Mouse (Mus musculus) liver, embryonic 11.5 days (tissue): ENCODE results near the gene Ccdc63. TPM values are rescaled to one million over a fixed set of nuclear protein-coding genes. Genes with fewer than 3 reads are reported as not detected.
"Not testable (repeated sequence)": the region's sequence is repeated elsewhere in the genome, so short reads cannot be mapped to it uniquely, and the experiment has no call there.

Source experiments
- ATAC-seq: fragments of 200-750 bp; cut with Nextera tagmentation; replicated peaks from 2 replicates; pipeline ENCODE4 v1.8.0; 2017; ENCODE audit warnings: moderate number of reproducible peaks, mild to moderate bottlenecking, moderate TSS enrichment, moderate library complexity; ENCODE audit not compliant: low FRiP score
- DNase-seq: peaks from one replicate; pipeline ENCODE4 v3.0.0-alpha.2; 2017; ENCODE audit warnings: low spot score
- H3K27ac ChIP-seq: fragments of 300-500 bp; sonication (generic); 2 replicates; pipeline ENCODE4 v1.5.1; 2014; ENCODE audit warnings: mild to moderate bottlenecking, low read depth, low read length, control low read depth
- H3K27me3 ChIP-seq: fragments of 300-500 bp; sonication (generic); replicated peaks from 2 replicates; pipeline ENCODE4 v1.6.1; 2014; ENCODE audit warnings: low read length, mixed read lengths; ENCODE audit not compliant: control insufficient read depth, insufficient read depth
- H3K36me3 ChIP-seq: fragments of 300-500 bp; sonication (generic); 2 replicates; pipeline ENCODE4 v1.6.1; 2014; ENCODE audit warnings: mild to moderate bottlenecking, low read length, moderate library complexity, mixed read lengths; ENCODE audit not compliant: control insufficient read depth, insufficient read depth
- H3K4me1 ChIP-seq: fragments of 300-500 bp; sonication (generic); replicated peaks from 2 replicates; pipeline ENCODE4 v1.6.1; 2014; ENCODE audit warnings: low read length, mixed read lengths; ENCODE audit not compliant: control insufficient read depth, insufficient read depth
- H3K4me2 ChIP-seq: fragments of 300-500 bp; sonication (generic); 2 replicates; pipeline ENCODE4 v1.6.1; 2014; ENCODE audit warnings: mild to moderate bottlenecking, control low read depth, moderate library complexity
- H3K4me3 ChIP-seq: fragments of 300-500 bp; sonication (generic); 2 replicates; pipeline ENCODE4 v1.5.1; 2014; ENCODE audit warnings: low read depth, low read length, control low read depth
- H3K9ac ChIP-seq: fragments of 300-500 bp; sonication (generic); 2 replicates; pipeline ENCODE4 v1.6.1; 2014; ENCODE audit warnings: low read depth, low read length, control low read depth
- H3K9me3 ChIP-seq: fragments of 300-500 bp; sonication (generic); 2 replicates; pipeline ENCODE4 v1.6.1; 2016; ENCODE audit warnings: low read length, inconsistent platforms, mixed read lengths; ENCODE audit not compliant: control insufficient read depth
- WGBS: fragments of 180-500 bp; shearing (Covaris S2); extraction: QIAGEN DNeasy Blood & Tissue Kit; methylation state at CpG from one replicate; pipeline ENCODE4 v1.1.7; 2014; 5-methylcytosine and 5-hydroxymethylcytosine counted together
- polyA plus RNA-seq: library from polyadenylated mRNA; unstranded; fragments of >200 nt; fragmentation: Nextera tagmentation; extraction: Ambion mirVana; gene quantifications from 2 replicates; pipeline ENCODE4 v1.2.1, GENCODE M21; 2014

The Ccdc63 gene
- polyA plus RNA-seq, 1 experiment from 2014 or later, result 0.32 TPM

GRCm38 (mm10) chr5:122155613-122156012 lies 15.0 kb upstream of the Ccdc63 start:
- Histone ChIP-seq H3K4me1 (peaks cover 26% of the 10 kb centered on the region), H3K9me3 (no peaks in the 10 kb centered on the region), H3K9ac (no peak overlapping the region), H3K4me2 (no peak overlapping the region), H3K36me3 (peaks cover under 1% of the 10 kb centered on the region), H3K27me3 (no peaks in the 10 kb centered on the region), H3K4me3 (no peak overlapping the region), H3K27ac (no peak overlapping the region)
- DNase-seq, result no peak
- ATAC-seq, result no peak

GRCm38 (mm10) chr5:122154782-122155181 lies 14.2 kb upstream of the Ccdc63 start:
- H3K4me1 ChIP-seq, result peaks cover 18% of the 10 kb centered on the region
- H3K4me3 ChIP-seq, result no peak overlapping the region
- no peaks in the 10 kb centered on the region for H3K36me3 ChIP-seq
- no peak overlapping the region for H3K4me2 ChIP-seq
- ATAC-seq (no peak), DNase-seq (no peak)
- H3K27ac ChIP-seq, result no peak overlapping the region
- no peaks in the 10 kb centered on the region for H3K9me3 ChIP-seq
- no peaks in the 10 kb centered on the region for H3K27me3 ChIP-seq
- WGBS, result 52% methylated on average over 3 of the region's 3 CpGs
- H3K9ac ChIP-seq, result no peak overlapping the region

- no peak overlapping the region for H3K9ac ChIP-seq
- peaks cover 13% of the 10 kb centered on the region for H3K4me1 ChIP-seq
- no peaks in the 10 kb centered on the region for H3K36me3 ChIP-seq
- no peak overlapping the region for H3K4me3 ChIP-seq
- H3K27me3 ChIP-seq, result no peaks in the 10 kb centered on the region
- DNase-seq (no peak), ATAC-seq (no peak)
- WGBS, result 26% methylated on average over 11 of the region's 14 CpGs
- no peak overlapping the region for H3K27ac ChIP-seq
- peak overlapping the region; percentile 33 for H3K4me2 ChIP-seq
- H3K9me3 ChIP-seq, result no peaks in the 10 kb centered on the region
Measured at GRCm38 (mm10) chr5:122154006-122154405, 13.4 kb upstream of the Ccdc63 start.

- ATAC-seq, H3K9me3 ChIP-seq, H3K27me3 ChIP-seq, H3K4me2 ChIP-seq, DNase-seq, H3K36me3 ChIP-seq, H3K27ac ChIP-seq, H3K9ac ChIP-seq, H3K4me3 ChIP-seq: not testable (repeated sequence)
- peaks cover 13% of the 10 kb centered on the region for H3K4me1 ChIP-seq
- WGBS, result 86% methylated on average over 5 of the region's 5 CpGs
Measured at GRCm38 (mm10) chr5:122152508-122152907, 11.9 kb upstream of the Ccdc63 start.

GRCm38 (mm10) chr5:122149259-122149658 lies 8.6 kb upstream of the Ccdc63 start:
- H3K4me1 ChIP-seq, result peaks cover 5% of the 10 kb centered on the region; the same call in 1 of the 2 replicates
- ATAC-seq (no peak), DNase-seq (no peak)
- H3K4me2 ChIP-seq, result no peak overlapping the region
- H3K27ac ChIP-seq, result no peak overlapping the region
- H3K9ac ChIP-seq, result no peak overlapping the region
- H3K9me3 ChIP-seq, result no peaks in the 10 kb centered on the region
- H3K36me3 ChIP-seq, result no peaks in the 10 kb centered on the region
- no peaks in the 10 kb centered on the region for H3K27me3 ChIP-seq
- H3K4me3 ChIP-seq, result no peak overlapping the region
- 62% methylated on average over 4 of the region's 4 CpGs for WGBS

- DNase-seq (no peak), ATAC-seq (no peak)
- no peaks in the 10 kb centered on the region for H3K36me3 ChIP-seq
- peaks cover 5% of the 10 kb centered on the region; the same call in 1 of the 2 replicates for H3K4me1 ChIP-seq
- no peak overlapping the region for H3K4me3 ChIP-seq
- H3K9me3 ChIP-seq, result no peaks in the 10 kb centered on the region
- no peak overlapping the region for H3K4me2 ChIP-seq
- WGBS, result 56% methylated on average over 1 of the region's 1 CpGs
- H3K27me3 ChIP-seq, result no peaks in the 10 kb centered on the region
- no peak overlapping the region for H3K9ac ChIP-seq
- no peak overlapping the region for H3K27ac ChIP-seq
Measured at GRCm38 (mm10) chr5:122148107-122148506, 7.5 kb upstream of the Ccdc63 start.

- H3K36me3 ChIP-seq, result no peaks in the 10 kb centered on the region
- DNase-seq, result no peak
- ATAC-seq, result no peak
- H3K4me1 ChIP-seq, result peaks cover 8% of the 10 kb centered on the region
- no peak overlapping the region for H3K9ac ChIP-seq
- no peak overlapping the region for H3K4me3 ChIP-seq
- no peaks in the 10 kb centered on the region for H3K27me3 ChIP-seq
- peak overlapping the region; percentile 84; the same call in 1 of the 2 replicates for H3K27ac ChIP-seq
- no peaks in the 10 kb centered on the region for H3K9me3 ChIP-seq
- no peak overlapping the region; the same call in 1 of the 2 replicates for H3K4me2 ChIP-seq
Measured at GRCm38 (mm10) chr5:122146609-122147008, 6.0 kb upstream of the Ccdc63 start.

GRCm38 (mm10) chr5:122146056-122146580 lies 5.5 kb upstream of the Ccdc63 start:
- WGBS, result 39% methylated on average over 10 of the region's 10 CpGs
- Histone ChIP-seq H3K9me3 (no peaks in the 10 kb centered on the region), H3K27ac (peak overlapping the region; percentile 84), H3K4me2 (peak overlapping the region; percentile 70), H3K9ac (no peak overlapping the region), H3K36me3 (no peaks in the 10 kb centered on the region), H3K27me3 (no peaks in the 10 kb centered on the region), H3K4me3 (peak overlapping the region; percentile 50), H3K4me1 (peaks cover 8% of the 10 kb centered on the region)
- no peak for ATAC-seq
- DNase-seq, result no peak

GRCm38 (mm10) chr5:122145381-122146055 lies 4.9 kb upstream of the Ccdc63 start:
- peak overlapping the region; percentile 61 for H3K9ac ChIP-seq
- peak; percentile 76 for ATAC-seq

More at GRCm38 (mm10) chr5:122145381-122146055, 4.9 kb upstream of the Ccdc63 start:
- Histone ChIP-seq H3K9me3 (no peaks in the 10 kb centered on the region), H3K27me3 (no peaks in the 10 kb centered on the region), H3K4me2 (peak overlapping the region; percentile 70), H3K4me3 (peak overlapping the region; percentile 50), H3K4me1 (peaks cover 8% of the 10 kb centered on the region), H3K36me3 (no peaks in the 10 kb centered on the region), H3K27ac (peak overlapping the region; percentile 84)
- DNase-seq, result peak; percentile 47
- 27% methylated on average over 15 of the region's 15 CpGs for WGBS
